Mouse (Mus musculus) ES-E14 (cell line): ENCODE measurements around the gene Sars2.

Experiments
- HCFC1 ChIP-seq: IDR thresholded peaks from 2 replicates; pipeline ENCODE4 v1.6.1; 2012; ENCODE audit warnings: low read length, inconsistent platforms, borderline replicate concordance; ENCODE audit not compliant: insufficient read depth
- MAFK ChIP-seq: IDR thresholded peaks from 2 replicates; pipeline ENCODE4 v1.6.1; 2014; ENCODE audit warnings: mild to moderate bottlenecking, low read depth, low read length, inconsistent platforms; ENCODE audit not compliant: insufficient read depth
- ZNF384 ChIP-seq: IDR thresholded peaks from 2 replicates; pipeline ENCODE4 v1.6.1; 2012; ENCODE audit warnings: low read depth, low read length, inconsistent platforms

DNA sequence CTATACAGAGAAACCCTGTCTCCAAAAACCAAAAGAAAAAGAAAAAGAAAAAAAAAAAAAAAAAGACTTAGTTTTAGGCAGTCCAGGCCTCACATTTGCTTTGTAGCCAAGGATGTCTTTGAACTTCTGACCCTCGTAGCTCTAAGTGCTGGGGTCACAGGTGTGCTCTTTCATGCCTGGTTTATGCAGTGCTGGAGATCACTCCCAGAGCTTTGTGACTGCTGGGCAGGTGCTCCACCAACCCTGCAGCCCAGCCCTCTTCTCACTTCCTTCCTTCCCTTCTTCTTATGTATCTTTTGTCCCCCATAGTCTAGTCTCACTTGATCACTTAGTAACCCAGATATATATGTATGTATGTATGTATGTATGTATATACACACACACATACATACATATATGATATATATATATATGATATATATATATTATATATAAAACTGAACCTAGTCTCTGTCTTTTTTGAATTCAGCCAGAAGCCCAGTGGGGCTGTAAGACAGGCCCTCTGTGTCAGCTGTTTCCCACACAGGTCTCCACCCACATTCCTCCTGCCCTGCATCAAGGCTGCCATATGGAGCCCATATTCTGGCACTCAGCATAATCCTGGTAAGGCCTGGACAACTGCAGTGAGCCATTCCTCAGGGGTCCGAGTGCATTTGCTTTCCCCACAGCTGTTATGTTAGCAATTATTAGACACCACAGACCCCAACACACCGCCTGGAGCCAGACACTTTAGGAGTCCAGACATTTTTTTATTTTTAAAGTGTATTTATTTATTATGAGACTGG is 20.8 kb upstream of the Sars2 start:
- no peak for TF ChIP-seq MAFK
- TF ChIP-seq ZNF384 = no peak
- TF ChIP-seq HCFC1 = no peak
